Mouse (Mus musculus) right cerebral cortex, postnatal 36 days (tissue): ENCODE data around the gene Cldn6.

Experiments
- DNase-seq, 2 experiments: peaks; one replicate each; pipeline ENCODE4 v3.0.0; 2022; ENCODE audit warnings: low spot score in 2 of 2, mixed read lengths in 1 of 2

Gene Cldn6

DNA sequence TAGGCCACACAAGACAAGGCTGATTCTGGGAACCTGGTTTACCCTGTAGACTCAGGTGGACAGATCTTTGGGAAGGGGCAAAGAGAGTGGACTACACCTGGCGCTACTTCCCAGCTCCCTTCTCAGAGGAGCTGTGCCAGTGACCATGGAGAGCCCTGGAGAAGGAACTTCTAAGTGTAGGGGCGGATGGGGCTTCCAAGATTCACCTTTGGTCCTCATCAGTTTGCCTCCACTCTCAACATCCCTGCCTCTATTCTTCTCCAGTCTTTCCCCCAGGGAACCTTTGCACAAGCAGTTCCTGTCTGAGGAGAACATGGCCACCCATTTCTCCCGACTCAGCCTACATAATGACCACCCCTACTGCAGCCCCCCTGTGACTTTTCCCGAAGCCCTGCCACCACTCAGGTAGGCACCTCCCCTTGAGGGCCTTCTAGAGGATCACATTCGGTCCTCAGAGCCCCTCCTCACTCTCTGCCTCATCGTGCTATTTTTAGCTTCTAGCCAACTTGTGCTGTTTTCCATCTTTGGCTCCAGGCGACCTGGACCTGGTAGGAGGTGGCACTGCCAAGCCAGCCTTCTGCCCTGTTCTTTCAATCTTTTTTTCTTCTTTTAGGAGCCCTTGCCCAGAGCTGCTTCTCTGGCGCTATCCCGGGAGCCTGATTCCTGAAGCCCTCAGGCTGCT lies 4.6 kb upstream of the Cldn6 start:
- no peak for DNase-seq

DNA sequence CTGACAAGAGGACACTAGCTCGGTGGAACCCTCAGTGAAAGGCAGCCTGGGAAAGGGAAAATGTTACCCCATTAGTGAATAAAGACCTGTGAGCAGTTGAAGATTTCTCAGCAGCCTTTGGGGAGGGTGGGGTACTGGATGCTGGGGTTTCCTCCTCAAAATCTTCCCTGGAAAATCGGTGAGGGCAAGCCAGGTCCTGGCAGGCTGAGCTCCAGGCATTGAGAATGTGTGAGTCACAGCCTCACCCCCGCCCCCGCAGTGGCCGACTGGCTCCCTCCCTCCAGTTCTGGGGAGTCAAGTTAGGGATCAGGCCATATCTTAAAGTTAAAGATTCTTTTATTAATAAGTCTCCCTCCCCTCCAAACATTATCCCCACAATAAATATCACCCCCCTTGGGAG lies 3.9 kb upstream of the Cldn6 start:
- no peak for DNase-seq

DNA sequence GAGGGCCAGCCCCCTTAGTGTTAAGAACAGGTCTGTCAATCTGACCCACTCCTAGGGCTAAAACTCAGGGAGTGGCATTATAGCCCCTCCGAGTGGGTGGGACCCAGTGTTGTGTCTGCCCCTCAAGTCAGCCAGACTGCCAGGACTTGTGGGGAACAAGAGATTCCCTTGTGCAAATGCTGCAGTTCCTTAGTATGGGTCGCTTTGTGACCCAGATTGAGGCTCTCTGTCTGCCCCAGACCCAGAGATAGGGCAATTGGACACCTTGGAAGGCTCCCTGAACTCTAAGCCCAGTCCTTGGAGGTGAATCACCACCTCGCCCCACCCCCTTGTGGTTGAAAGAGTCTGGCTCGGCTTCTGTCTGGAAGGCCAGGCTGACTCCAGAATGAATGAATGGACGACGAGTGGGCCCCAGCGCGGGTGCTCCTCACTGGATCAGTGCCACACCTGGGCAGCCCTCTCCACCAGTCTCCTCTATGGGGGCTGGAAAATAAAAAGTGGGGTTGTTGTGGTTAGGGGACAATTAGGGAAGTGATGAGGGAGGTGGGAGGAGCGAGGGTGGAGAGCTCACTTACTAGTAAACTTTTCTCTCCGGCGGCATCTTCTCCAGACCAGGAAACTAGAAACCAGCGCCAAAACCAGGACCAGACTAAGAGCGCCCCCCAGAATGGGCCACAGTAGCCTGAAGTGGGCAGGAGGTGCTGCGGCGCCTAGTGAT lies 3.3 kb upstream of the Cldn6 start:
- DNase-seq, result no peak

DNA sequence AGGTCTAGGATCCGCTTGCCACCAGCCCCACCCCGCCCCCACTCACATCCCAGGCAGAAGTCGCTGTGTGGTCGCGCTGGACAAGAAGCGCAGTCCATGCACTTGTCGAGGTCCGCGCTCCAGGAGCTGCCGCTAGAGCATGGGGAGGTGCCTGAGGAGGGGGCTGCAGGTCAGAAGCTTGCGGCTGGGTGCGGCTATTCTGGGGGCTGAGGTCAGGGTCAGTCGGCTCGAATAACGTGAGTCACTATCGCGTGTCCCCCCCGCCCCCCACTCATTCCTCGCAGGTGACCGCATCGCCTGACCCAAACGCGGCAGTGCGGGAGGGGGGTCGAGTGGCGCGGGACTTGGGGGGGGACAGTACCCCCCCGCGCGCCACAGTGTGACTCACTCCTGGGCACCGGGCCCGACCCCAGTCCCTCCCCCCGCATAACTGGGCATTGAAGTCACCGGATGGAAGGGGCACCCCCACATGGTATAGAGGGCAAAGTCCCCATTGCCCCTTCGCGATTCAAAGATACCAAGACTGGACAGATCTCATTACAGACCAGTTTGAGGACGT lies 2.5 kb upstream of the Cldn6 start:
- DNase-seq, result no peak

DNA sequence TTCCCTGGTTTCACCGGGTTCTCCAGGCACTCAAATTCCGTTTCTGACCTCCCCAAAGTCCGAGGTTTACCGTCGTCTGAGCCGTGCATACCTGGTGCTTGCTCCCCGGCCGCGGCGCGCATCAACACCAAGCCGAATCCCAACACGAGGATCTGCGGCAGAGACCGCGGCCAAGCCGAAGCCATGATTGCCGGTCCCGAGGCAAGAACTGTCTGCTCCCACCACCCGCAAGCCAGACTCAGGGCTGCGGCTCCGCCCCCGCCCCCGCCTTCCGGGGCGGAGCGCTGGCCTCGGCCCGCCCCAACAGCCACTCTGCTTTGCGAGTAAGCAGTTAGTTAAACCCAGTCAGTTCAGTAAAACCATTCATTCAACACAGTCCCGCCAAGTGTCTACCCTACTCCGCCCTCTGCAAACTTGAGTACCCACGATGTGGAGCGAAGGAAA lies 1.8 kb upstream of the Cldn6 start, which contains the start of gene Tnfrsf12a:
Tnfrsf12a (minus strand) TSS at position 233 of the 444 bp plus-strand sequence.
- peak; percentile 66 to 70 for DNase-seq

DNA sequence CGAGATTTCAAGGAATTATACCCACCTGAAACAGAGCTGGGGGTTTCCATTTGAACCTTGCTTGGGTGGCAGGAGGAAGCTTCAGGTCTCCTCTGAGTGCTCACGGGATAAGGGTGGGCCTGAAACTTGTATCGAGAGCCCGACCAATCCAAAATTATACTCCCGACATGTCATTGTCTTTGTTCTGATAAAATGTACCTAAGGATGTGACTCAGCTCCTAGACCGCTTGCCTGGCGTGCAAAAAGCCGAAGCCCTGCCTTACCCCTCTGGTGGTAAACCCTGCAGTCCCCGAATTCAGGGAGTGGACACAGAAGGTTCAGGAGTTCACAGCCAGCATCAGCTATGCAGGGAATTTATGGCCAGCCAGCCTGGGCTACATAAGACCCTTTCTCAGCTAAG lies 1.3 kb downstream of the Cldn6 start:
- DNase-seq, result no peak

DNA sequence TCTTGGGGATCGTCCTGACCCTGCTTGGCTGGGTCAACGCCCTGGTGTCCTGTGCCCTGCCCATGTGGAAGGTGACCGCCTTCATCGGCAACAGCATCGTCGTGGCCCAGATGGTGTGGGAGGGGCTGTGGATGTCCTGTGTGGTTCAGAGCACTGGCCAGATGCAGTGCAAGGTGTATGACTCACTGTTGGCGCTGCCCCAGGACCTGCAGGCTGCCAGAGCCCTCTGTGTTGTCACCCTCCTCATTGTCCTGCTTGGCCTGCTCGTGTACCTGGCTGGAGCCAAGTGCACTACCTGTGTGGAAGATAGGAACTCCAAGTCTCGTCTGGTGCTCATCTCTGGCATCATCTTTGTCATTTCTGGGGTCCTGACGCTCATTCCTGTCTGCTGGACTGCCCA lies 2.0 kb downstream of the Cldn6 start:
- no peak for DNase-seq

DNA sequence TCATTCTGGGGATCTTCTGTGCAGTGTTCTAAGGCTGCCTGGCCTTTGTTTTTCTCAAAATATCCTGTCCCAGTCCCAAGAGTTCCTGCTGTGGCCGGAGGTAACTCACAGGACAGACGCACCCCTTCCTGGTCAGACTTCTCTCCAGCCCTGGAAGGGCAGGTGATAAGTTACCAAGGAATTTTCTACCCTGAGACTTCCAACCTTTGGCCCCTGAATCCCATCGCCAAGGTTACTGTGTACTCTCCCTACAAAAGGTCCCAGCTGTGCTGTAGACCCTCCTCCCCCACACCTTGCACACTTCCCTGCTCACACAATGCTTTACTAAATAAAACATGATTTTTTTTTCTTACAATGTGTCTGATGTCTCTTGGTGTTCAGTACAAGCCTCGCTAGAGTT lies 3.0 kb downstream of the Cldn6 start:
- no peak for DNase-seq

DNA sequence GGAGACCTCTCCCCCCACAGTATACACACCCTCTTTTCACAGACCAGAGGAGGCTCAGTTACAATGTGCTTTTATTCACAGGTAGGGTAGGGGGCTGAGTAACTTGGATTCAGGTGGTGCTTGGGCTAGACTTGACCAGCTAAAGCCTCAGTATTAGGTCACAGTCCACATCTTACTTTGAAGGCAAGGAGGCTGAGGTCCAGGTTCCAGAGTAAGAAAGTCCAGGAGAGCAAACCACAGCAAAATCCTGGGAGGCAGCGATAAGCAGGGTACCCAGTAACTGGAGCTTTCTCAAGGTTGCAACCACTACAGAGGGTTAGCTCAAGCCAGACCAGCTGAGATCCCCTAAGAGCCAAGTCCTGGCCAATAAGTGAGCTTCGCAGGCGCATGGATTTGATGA lies 3.5 kb downstream of the Cldn6 start:
- DNase-seq, result no peak

DNA sequence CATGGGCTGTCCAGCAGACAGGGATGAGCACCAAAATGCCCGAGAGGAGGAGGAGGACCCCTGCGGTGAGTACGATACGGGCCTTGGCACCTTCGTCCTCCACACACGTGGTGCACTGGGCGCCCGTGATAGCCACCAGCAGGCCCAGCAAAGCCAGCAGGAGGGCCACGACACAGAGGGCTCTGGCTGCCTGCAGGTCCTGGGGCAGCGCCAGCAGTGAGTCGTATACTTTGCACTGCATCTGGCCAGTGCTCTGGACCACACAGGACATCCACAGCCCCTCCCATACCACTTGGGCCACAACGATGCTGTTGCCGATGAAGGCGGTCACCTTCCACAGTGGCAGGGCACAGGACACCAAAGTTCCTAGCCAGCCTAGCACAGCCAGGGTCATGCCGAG lies 4.2 kb downstream of the Cldn6 start:
- DNase-seq, result no peak

DNA sequence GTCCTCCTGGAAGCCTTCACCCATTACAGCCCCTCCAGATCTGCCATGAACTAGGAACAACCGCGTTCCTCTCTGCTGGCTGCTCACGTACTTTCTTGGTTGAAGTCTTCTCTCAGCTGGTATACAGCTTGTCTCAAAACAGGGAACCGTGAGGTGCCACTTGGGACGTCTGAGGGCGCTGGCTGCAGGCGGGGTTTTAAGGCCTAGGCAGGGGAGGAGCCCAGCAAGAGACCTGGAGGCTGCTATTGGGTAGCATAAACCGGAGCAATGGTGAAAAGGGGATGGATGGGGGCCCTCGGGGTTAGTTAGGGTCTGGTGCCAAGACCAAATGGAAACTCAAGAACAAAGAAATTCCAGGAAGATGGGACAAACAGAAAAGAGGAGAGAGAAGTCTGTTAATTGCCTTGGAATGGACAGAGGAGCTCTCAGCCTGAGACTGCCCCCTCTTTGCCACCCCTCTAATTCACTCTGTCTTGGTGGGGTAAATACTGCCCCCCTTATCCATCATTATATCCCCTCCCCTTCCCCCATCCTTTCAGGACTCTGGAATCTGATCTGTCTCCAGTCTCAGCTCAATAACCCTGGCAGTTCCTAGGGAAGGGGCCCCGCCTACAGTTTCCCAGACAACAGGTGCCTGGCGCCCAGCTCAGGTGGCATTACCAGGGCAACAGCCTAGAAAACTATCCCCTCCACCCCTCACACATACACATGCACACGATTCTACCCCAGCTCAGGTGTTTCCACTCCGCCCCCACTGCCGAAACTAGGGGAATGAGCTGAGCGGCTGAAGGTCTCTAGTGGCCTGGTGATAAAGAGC lies 5.0 kb downstream of the Cldn6 start, which contains the start of gene Cldn9:
Cldn9 (minus strand) TSS at position 171 of the 817 bp plus-strand sequence.
- no peak for DNase-seq

DNA sequence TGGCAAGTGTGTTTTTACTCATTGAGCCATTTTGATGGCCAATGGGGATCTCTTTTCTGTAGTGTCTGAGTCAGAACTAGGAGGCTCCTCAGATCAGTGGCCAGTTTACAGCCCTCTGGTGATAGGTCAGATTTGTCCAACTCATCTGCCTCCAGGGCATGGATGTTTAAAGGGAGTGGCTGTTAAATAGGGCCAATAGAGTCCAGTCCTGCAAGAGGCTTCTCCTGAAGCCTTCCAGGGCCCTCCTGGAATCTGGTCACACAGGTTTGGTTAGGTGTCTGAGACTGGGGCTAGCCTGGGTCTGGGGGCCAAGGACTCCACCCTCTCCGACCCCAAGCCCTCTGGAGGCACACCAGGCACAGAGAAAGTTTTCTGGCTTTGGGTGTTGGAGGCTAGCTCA lies 15.4 kb downstream of the Cldn6 start:
- DNase-seq, result no peak

DNA sequence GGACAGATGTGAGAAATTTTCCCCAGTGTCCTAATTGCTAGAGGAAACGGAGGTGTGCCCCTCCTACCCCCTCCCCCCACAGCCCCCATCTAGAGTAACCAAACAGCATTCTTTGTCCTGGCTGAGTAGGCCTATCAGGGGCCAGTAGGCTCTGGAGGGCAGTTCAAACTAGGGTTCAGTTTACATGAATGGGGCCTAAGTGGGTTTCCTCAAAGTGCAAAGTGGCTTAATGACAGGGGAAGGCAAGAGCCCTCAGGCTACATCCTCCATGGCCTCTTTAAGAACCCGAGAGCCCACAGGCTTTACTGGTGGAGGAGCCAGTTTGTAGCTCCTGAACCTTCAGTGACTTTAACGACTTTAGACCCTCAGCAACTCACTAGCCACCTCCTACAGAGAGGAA lies 16.8 kb downstream of the Cldn6 start:
- DNase-seq, result no peak

DNA sequence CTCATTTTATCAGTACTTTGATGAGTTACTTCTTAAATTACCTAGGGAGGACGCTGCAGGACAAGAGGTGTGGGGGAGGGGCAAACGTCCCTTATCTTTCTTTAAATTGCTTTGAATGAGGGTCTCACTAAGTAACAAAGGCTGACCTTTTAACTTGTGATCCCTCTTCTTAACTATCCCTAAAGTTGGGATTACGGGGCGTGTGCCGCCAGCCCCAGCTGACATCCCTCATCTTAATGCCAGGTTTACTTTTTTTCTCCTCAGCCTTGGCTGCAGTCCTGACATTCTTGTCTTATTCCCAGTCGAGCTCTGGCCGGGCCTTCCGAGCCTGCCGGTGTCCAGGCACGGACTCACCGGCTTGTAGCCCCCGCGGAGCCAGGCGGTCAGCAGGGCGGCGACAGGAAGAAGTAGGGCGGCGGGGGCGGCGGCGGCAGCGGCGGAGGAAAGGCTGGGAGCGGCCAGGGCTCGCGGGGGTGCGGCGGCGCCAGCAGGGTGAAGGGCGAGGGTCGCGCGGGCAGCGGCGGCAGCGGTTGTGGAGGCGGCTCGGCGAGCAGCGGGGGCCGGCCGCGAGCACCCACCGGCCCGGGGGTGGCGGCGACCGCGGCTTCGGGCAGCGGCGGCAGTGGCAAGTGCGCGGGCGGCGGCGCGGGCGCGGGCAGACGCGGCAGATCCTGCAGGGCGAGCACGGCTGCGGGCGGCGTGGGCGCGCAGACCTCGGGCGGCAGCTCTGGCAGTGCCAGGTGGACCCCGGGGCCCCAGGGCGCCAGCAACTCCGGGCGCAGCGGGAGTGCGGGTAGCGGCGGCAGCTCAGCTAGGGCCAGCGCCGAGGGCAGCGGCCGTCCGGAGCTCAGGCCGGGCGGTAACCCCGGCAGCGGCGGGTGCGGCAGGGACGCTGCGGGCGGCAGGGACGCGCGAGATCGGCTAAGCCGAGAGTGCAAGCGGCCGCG lies 20.4 kb downstream of the Cldn6 start:
- no peak for DNase-seq

DNA sequence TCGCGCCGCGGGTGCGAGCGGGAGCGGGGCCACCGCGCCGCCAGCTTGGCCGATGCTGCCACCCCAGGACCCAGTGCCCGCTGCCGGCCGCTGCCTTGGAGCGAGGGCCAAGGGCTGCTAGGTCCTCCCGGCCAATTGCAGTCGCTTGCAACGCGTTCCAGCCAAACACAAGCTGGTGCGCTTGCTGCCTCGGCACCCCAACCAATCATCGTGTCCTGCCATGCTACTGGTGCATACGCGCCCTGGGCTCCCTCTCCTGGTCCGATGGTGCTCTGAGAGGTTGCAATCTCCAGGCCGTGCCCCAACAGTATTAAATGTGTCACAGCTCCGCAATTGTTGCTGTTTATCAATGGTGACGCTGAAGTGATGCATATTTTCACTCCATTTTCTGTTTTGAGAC lies 21.0 kb downstream of the Cldn6 start:
- peak; percentile 90 for DNase-seq

DNA sequence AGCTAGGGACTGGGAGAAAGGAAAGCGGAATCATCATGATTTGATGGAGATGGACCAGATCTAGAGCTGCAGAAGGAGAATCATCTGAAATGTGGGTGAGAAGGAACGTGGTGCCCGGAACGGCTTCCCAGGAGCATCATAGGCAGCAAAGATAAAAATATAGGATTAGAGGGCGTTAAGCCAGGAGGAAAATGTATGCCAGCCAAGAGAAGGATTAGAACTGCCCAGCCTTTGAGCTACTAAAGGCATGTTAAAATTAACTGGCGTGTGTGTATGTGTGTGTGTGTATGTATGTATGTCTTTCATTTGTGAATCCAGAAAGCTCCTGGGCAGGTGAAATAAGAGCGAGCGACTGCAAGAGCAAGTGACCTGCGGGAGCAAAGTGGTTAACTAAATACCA lies 24.3 kb downstream of the Cldn6 start:
- DNase-seq, result no peak

DNA sequence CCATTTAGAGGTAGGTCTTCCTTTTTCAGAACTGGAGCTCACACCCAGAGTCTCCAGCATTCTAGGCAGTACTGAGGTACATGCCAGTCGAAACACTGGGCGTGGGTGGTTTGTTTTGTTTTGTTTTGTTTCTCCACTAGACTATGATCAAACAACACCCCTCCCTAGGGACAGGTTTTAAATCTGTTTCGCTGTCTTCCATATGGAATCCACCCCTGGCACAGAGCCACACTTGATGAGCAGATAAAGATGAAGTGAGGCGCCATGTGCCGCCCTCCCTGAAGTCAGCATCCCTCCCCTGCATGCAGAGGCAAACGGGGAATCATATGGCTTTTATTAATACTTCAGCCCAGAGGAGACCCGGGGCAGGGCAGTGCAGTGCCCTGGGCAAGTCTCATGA lies 25.7 kb downstream of the Cldn6 start:
- peak in 1 of 2 experiments; percentile 43 for DNase-seq

DNA sequence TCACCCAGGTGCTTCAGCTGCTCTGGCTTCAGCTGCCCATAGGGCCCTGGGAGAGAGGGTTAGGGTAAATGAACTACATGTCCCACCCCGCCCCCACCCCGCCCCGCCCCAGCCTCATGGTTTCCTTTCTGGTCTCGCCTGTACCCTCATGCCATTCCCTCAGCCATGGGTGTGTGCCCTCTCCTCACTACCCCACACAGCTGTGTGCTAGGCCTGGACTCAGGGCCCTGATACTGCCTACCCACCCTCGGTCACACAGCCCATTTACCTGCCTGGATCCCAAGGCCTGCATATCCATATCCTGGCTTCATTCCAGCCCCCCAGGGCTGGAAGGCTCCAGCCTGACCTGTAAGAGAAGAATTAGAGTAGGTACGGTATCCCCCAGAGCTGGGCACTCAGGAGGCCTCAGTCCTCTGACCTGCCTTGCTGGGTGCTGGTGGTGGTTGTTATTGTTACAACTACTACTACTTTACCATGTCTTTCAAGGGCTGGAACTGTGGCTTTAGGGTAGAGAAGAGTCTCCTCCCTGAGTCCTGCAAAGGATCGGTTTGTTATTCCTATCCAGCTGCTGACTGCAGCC lies 26.6 kb downstream of the Cldn6 start:
- DNase-seq, result no peak

DNA sequence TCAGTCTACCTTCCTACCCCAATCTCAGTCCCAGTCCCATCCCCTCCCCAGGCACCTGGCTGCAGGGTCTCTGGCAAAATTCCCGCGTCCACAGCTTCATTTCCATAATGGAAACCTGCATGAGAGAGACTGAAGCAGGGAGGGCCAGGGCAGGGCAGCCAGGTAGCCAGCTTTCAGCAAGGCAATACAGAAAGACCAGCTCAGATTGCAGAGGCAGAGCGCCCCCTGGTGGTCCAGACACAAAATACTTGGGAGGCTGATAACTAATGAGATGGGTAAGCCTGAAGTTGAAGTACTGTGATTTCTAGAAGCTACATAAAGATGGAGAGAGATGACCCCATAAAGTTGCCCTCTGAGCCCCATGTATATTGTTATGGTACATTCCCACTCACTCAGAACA lies 27.2 kb downstream of the Cldn6 start:
- peak; percentile 47 to 49 for DNase-seq

DNA sequence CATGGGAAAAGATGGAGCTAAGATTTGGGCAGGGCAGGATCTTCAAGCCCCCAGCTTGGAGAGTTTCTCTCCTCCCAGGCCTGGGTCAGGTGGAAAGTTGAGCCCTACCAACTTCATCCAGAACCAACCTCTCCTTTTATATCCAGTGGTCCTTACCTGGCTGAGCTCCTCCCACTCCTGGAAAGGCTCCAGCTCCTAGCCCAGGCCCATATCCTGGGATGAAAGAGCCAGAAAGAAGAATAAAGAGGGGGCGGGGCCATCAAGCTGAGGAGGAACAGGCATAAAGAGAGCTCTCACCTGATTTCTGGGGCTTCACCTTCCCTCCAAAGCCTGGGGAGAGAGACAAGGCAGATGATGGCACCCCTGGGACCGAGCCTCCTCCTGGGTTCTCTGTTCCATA lies 38.0 kb downstream of the Cldn6 start:
- no peak for DNase-seq

DNA sequence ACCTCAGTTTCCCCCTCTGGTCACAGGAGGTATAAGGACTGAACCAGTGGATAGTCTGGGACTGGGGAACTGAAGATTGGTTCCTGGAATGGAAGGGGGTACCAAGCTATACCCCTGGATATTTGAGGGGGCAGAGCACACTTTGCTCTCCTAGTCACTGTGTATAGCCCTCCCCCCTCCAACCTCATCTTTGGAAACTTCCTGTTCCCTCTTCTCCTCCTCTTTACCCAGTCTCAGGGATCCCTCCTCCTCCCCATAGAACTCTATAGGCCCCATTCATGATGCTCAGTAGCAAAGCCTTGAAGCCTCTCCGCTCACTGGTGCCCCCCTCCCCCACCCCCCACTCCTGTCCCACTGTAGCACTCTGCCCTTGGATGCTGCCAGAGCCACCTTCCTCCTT lies 40.4 kb downstream of the Cldn6 start:
- DNase-seq, result no peak
